Mouse (Mus musculus) lung, embryonic 16.5 days (tissue): ENCODE data around the gene Sap25. TPM values are rescaled to one million over a fixed set of nuclear protein-coding genes. Genes with fewer than 3 reads are reported as not detected.

Experiments used
- ATAC-seq: fragments of 200-750 bp; cut with Nextera tagmentation; 2 replicates; pipeline ENCODE4 v1.8.0; 2017; ENCODE audit warnings: low read depth, mild to moderate bottlenecking, moderate library complexity
- H3K27ac ChIP-seq: fragments of 300-500 bp; sonication (generic); 2 replicates; pipeline ENCODE4 v1.5.1; 2014; ENCODE audit warnings: mild to moderate bottlenecking, control low read depth, low read length
- H3K27me3 ChIP-seq: fragments of 300-500 bp; sonication (generic); 2 replicates; pipeline ENCODE4 v1.6.1; 2014; ENCODE audit warnings: low read depth, low read length, mixed read lengths; ENCODE audit not compliant: control insufficient read depth, insufficient read depth
- H3K36me3 ChIP-seq: fragments of 300-500 bp; sonication (generic); 2 replicates; pipeline ENCODE4 v1.6.1; 2014; ENCODE audit warnings: low read length; ENCODE audit not compliant: control insufficient read depth, insufficient read depth
- H3K4me1 ChIP-seq: fragments of 300-500 bp; sonication (generic); replicated peaks from 2 replicates; pipeline ENCODE4 v1.6.1; 2014; ENCODE audit warnings: low read length, mixed read lengths; ENCODE audit not compliant: control insufficient read depth, insufficient read depth
- H3K4me2 ChIP-seq: fragments of 300-500 bp; sonication (generic); 2 replicates; pipeline ENCODE4 v1.6.1; 2014; ENCODE audit warnings: low read depth, low read length, control low read depth
- H3K4me3 ChIP-seq: fragments of 300-500 bp; sonication (generic); 2 replicates; pipeline ENCODE4 v1.5.1; 2014; ENCODE audit warnings: mild to moderate bottlenecking, low read length, control low read depth
- H3K9ac ChIP-seq: fragments of 300-500 bp; sonication (generic); 2 replicates; pipeline ENCODE4 v1.6.1; 2014; ENCODE audit warnings: low read length, control low read depth
- H3K9me3 ChIP-seq: fragments of 300-500 bp; sonication (generic); 2 replicates; pipeline ENCODE4 v1.6.1; 2016; ENCODE audit warnings: low read length; ENCODE audit not compliant: control insufficient read depth
- WGBS: fragments of 180-500 bp; shearing (Covaris S2); extraction: QIAGEN DNeasy Blood & Tissue Kit; methylation state at CpG from one replicate; pipeline ENCODE4 v1.1.7; 2014; 5-methylcytosine and 5-hydroxymethylcytosine counted together
- polyA plus RNA-seq: library from polyadenylated mRNA; unstranded; fragments of >200 nt; fragmentation: Nextera tagmentation; extraction: Ambion mirVana; gene quantifications from 2 replicates; pipeline ENCODE4 v1.2.1, GENCODE M21; 2015

Sap25 gene
- polyA plus RNA-seq, 1 experiment from 2014 or later: 12.4 TPM

DNA sequence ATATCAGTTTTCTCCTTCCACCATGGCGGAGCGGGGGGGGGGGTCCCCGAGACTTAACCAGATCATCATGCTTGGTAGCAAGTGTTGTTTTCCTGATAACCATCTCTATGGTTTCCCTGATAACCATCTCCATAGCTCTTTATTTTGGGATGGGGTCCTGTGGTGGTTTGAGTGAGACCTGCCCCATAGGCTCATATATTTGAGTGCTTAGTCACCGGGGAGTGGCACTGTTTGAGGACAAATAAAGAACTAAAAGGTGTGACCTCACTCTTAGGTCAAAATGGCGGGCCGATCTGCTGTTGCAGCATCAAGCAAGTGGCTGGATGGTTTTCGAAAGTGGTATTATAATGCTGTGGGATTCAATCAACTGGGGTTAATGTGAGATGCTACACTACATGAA lies 25.8 kb upstream of the Sap25 start:
- no peak overlapping the region for H3K9ac ChIP-seq
- WGBS: 74% methylated on average over 7 of the region's 7 CpGs
- H3K27ac ChIP-seq: no peak overlapping the region
- H3K4me2 ChIP-seq: no peak overlapping the region
- H3K4me3 ChIP-seq: no peak overlapping the region
- ATAC-seq: no peak
- H3K36me3 ChIP-seq: no peaks in the 10 kb centered on the region
- H3K4me1 ChIP-seq: peaks cover 15% of the 10 kb centered on the region
- H3K27me3 ChIP-seq: no peaks in the 10 kb centered on the region
- no peaks in the 10 kb centered on the region for H3K9me3 ChIP-seq

DNA sequence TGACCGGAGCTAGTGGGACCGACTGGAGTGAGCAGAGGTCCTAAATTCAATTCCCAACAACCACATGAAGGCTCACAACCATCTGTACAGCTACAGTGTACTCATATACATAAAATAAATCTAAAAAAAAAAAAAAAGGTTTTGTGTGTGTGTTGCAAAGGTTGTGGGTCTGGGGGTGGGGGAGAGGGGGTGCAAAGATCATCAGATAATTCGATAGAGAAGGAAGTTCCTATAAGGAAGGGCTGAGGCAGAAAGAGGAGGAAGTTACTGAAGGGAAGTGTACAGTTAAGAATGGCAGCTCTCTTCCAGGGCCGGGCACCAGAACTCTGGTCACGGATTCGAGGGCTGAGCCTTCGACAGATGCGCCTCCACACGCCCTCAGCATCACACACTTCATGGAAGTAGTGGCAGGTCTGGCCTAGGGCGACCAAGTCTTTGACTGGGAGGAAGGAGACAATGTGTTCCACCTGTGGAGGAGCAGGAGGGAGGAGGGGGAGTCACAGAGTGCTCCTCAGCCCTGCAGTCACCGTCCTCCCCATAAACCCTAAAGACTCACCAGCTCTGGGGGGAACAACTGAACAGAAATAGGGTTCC lies 17.1 kb upstream of the Sap25 start:
- ATAC-seq: no peak
- H3K9ac ChIP-seq: no peak overlapping the region
- H3K9me3 ChIP-seq: no peaks in the 10 kb centered on the region
- H3K27me3 ChIP-seq: no peaks in the 10 kb centered on the region
- H3K4me1 ChIP-seq: peaks cover 3% of the 10 kb centered on the region; the same call in 1 of the 2 replicates
- no peak overlapping the region for H3K4me3 ChIP-seq
- WGBS: 73% methylated on average over 11 of the region's 11 CpGs
- no peak overlapping the region for H3K27ac ChIP-seq
- no peak overlapping the region for H3K4me2 ChIP-seq
- H3K36me3 ChIP-seq: no peaks in the 10 kb centered on the region

DNA sequence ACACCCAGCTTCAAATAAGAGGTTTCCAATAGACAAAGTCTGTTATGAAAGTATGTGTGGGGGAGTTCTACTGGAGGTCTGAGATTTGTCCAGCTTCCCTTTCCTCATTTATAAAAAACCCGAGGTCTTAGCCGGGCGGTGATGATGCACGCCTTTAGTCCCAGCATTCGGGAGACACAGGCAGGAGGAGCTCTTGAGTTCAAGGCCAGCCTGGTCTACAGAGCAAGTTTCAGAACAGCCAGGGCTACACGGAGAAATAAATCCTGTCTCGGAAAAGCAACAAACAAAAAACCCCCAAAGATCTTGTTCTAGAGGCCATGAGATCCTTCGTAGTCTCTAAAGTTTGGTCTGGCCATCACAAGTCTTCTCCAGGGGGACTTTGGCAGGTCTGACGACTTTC lies 13.1 kb upstream of the Sap25 start:
- ATAC-seq: no peak
- Histone ChIP-seq H3K27me3 (no peaks in the 10 kb centered on the region), H3K9ac (peak overlapping the region; percentile 74), H3K36me3 (no peaks in the 10 kb centered on the region), H3K27ac (peak overlapping the region; percentile 90), H3K4me3 (peak overlapping the region; percentile 67), H3K4me1 (peaks cover 30% of the 10 kb centered on the region), H3K4me2 (peak overlapping the region; percentile 71), H3K9me3 (no peaks in the 10 kb centered on the region)
- WGBS: 2% methylated on average over 9 of the region's 9 CpGs

DNA sequence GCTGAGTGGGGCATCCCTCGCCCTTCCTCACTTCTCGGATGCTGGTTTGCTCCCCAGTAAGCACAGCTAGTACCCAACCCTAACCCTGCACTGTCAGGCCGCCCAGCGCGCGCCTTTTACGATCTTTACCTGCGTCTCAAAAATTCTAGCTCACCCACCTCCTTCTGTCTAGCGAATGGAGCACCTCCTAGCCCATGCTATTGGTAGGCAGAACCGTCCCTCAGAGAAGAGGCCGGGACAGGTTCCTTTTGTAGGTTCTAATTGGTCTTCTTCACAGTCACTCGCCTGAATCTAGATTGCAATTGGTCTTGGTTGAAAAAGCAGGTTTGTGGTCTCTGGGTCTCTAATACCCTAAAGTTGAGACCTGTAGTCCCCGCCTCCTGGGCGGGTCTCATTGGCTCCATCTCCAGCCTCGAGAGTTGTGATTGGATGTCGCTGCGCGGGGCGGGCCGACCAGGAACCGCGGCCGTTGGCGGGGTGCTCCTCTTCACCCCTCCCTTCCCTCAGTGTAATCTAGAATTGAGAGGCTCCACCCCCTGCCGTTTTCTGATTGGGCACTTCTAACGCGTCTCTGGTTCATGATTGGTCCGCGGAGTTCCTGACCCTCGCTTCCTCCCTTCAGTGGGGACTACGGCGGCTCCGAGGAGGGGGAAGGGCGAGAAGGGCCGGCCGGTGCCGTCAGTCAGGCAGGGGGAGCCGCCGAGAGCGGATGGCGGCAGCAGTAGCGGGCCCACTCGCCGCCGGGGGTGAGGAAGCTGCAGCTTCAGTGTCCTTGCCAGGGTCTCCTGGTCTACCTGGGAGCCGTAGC lies 12.4 kb upstream of the Sap25 start, which contains the start of the genes Fbxo24, Lrch4 and Gm20605:
Gene Fbxo24, minus strand, starts transcription at position 505 of the 808 bp plus-strand sequence.
Gene Lrch4, plus strand, starts transcription at position 624 of the 808 bp plus-strand sequence.
Gene Gm20605, plus strand, starts transcription at position 678 of the 808 bp plus-strand sequence.
- peak; percentile 97 for ATAC-seq
- H3K9me3 ChIP-seq: no peaks in the 10 kb centered on the region
- no peaks in the 10 kb centered on the region for H3K27me3 ChIP-seq
- H3K36me3 ChIP-seq: peaks cover 2% of the 10 kb centered on the region
- H3K27ac ChIP-seq: peak within 1 kb of the TSS; percentile 99
- peak within 1 kb of the TSS; percentile 87 for H3K9ac ChIP-seq
- peak within 1 kb of the TSS; percentile 71 for H3K4me2 ChIP-seq
- H3K4me3 ChIP-seq: peak within 1 kb of the TSS; percentile 91
- H3K4me1 ChIP-seq: peaks cover 37% of the 10 kb centered on the region
- WGBS: 0% methylated on average over 45 of the region's 46 CpGs

DNA sequence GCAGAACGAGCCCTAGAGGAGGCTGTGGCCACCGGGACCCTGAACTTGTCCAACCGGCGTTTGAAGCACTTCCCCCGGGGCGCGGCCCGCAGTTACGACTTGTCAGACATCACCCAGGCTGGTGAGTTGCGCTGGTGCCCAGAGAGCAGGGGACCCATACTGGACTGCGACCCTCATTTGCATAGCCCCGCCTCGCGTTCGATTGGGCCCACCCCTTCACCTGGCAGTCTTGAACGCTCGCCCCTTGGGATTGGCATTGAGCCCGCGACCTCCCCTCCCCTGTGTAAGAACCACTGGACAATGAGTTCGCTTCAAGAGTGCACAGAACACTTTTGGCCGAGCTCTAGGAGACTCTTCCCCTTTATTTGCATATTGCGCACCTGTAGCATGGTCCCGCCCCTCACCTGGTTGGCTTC lies 11.8 kb upstream of the Sap25 start:
- H3K4me1 ChIP-seq: peaks cover 40% of the 10 kb centered on the region
- peaks cover 7% of the 10 kb centered on the region for H3K36me3 ChIP-seq
- H3K4me2 ChIP-seq: peak overlapping the region; percentile 57
- peak overlapping the region; percentile 87 for H3K9ac ChIP-seq
- peak; percentile 31 for ATAC-seq
- H3K9me3 ChIP-seq: no peaks in the 10 kb centered on the region
- H3K4me3 ChIP-seq: peak overlapping the region; percentile 91
- H3K27ac ChIP-seq: peak overlapping the region; percentile 99
- WGBS: under 1% methylated on average over 23 of the region's 23 CpGs
- no peaks in the 10 kb centered on the region for H3K27me3 ChIP-seq

DNA sequence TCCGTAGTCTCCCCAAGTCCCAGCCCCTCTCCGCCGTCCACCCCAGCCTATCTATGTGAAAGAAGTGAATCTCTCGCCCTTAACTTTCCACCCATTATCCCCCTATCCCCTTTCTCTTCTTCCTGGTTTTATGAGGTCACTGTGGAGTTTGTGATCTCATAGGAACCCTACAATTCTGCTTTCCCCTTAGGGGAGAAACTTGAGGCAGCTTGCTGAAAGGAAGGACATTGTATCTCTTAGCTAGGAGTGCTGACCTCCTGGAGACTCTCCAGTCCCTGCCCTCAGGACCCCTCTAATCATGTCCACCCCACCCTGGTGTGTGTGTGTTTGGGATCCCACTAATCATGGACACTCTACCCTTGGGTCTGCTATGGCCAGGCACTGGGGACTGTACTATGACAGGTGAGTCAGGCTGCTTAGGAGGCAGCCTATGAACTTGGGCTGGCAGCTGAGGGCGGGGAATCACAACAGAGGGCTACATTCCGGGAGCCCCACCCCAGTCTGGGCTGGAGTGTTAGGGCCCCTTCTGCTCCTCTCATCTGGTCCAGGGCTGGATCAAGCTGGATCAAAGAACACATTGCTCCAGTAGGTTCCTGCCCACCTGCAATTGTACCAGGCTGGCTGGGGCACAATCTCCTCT lies 11.1 kb upstream of the Sap25 start:
- ATAC-seq: peak; percentile 5; the same call in 1 of the 2 replicates
- Histone ChIP-seq H3K4me2 (peak overlapping the region; percentile 57), H3K36me3 (peaks cover 7% of the 10 kb centered on the region), H3K27me3 (no peaks in the 10 kb centered on the region), H3K9me3 (no peaks in the 10 kb centered on the region), H3K4me1 (peaks cover 40% of the 10 kb centered on the region), H3K9ac (peak overlapping the region; percentile 87), H3K4me3 (peak overlapping the region; percentile 91), H3K27ac (peak overlapping the region; percentile 99)
- 8% methylated on average over 6 of the region's 6 CpGs for WGBS

DNA sequence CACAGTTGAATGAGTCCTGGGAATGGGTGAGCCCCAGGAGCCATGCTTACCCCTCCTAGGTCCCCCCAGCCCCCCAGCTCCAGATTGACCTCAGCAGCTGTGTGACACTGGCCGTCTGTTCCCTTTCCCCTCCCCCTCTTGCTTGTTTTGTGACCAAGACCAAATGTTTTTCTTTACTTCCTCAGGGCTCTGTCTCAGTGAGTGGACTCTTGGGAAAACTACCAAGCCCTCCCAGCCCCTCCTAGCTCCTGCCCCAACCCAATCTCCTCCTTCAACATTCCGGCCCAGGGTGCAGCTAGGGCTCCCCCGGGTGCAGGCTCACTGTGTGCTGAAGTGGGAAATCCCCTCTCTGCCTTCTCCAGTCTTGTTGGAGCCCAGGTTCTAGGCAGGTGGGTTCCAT lies 10.5 kb upstream of the Sap25 start:
- H3K27ac ChIP-seq: peak overlapping the region; percentile 99
- peak overlapping the region; percentile 91 for H3K4me3 ChIP-seq
- ATAC-seq: no peak
- WGBS: 7% methylated on average over 3 of the region's 3 CpGs
- H3K4me1 ChIP-seq: peaks cover 40% of the 10 kb centered on the region
- H3K27me3 ChIP-seq: no peaks in the 10 kb centered on the region
- peak overlapping the region; percentile 57 for H3K4me2 ChIP-seq
- no peaks in the 10 kb centered on the region for H3K9me3 ChIP-seq
- H3K36me3 ChIP-seq: peaks cover 9% of the 10 kb centered on the region
- peak overlapping the region; percentile 87 for H3K9ac ChIP-seq

DNA sequence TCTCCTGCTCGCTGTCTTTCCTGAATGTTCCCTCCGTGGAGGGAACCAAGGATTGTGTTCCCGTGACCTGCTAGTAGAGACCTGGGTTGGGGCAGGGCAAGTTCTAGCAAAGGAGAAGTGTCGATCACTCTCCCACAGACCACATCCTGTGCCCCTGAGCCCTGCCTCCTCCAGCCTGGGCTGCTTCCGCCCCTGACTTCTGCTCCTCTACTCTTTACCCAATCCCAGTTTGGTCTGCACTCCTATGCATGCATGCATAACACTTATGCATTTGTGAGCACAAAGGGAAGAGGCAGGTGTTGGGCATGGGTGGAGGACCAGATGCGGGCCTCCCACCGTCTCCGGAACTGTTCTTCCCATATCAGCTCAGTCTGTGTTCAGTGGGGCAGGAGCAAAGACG lies 10.0 kb upstream of the Sap25 start:
- Histone ChIP-seq H3K9ac (peak overlapping the region; percentile 87), H3K27me3 (no peaks in the 10 kb centered on the region), H3K4me1 (peaks cover 40% of the 10 kb centered on the region), H3K4me2 (peak overlapping the region; percentile 57), H3K36me3 (peaks cover 12% of the 10 kb centered on the region), H3K9me3 (no peaks in the 10 kb centered on the region), H3K27ac (peak overlapping the region; percentile 99), H3K4me3 (peak overlapping the region; percentile 91)
- 61% methylated on average over 9 of the region's 9 CpGs for WGBS
- no peak for ATAC-seq

DNA sequence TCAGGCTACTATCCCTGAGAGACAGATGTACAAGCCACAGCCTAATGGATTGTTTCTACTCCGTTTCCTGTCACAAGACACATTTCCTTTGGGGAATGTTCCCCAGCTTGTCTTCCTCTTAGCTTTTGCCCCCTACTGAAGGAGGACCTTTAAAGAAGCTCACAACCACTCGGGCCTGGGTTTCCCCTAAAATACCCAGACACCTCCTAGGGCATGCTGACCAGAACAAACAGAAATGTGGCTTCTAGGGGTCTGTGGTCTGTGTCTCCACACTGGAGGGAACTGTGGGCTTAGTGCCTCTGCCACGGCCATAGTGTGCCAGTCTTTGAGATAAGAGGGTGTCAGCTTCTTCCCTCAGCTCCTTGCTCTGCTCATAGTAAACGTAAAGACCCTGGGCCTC lies 9.5 kb upstream of the Sap25 start:
- Histone ChIP-seq H3K9me3 (no peaks in the 10 kb centered on the region), H3K27ac (peak overlapping the region; percentile 99), H3K4me3 (peak overlapping the region; percentile 91), H3K36me3 (peaks cover 12% of the 10 kb centered on the region), H3K27me3 (no peaks in the 10 kb centered on the region), H3K4me2 (peak overlapping the region; percentile 57), H3K4me1 (peaks cover 40% of the 10 kb centered on the region), H3K9ac (peak overlapping the region; percentile 87)
- 45% methylated on average over 4 of the region's 4 CpGs for WGBS
- no peak for ATAC-seq
